Mouse (Mus musculus) neutrophil, adult 83 days (primary cell): ENCODE results near the gene Tmem182. TPM values are rescaled to one million over a fixed set of nuclear protein-coding genes. Genes with fewer than 3 reads are reported as not detected.

Experiments
- total RNA-seq, 2 experiments: library from RNA; stranded (reverse); gene quantifications; one replicate each; pipeline ENCODE4 v1.2.4; 2023

Gene Tmem182
- total RNA-seq: not detected

DNA sequence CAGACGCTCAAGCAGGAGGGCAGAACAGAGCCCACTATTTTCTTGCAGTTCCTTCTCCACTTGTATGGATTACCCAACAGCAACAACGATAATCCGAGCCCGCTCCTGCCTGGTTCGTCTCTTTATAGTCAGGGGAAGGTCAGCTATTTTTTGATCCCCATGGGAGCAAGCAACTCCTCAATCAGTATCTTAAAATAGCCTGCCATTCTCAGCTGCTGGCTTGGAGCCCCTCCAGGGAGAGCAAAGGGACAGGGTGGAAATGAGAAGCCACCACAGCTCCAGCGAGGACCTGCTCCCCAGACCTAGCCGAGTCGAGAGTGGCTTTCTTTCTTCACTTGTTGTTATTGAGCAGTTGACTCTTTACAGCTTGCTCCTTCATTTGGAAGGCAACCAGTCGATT is at the start of gene Tmem182:
Gene Tmem182 (plus strand): TSS at position 251 of the 400 bp plus-strand sequence.

DNA sequence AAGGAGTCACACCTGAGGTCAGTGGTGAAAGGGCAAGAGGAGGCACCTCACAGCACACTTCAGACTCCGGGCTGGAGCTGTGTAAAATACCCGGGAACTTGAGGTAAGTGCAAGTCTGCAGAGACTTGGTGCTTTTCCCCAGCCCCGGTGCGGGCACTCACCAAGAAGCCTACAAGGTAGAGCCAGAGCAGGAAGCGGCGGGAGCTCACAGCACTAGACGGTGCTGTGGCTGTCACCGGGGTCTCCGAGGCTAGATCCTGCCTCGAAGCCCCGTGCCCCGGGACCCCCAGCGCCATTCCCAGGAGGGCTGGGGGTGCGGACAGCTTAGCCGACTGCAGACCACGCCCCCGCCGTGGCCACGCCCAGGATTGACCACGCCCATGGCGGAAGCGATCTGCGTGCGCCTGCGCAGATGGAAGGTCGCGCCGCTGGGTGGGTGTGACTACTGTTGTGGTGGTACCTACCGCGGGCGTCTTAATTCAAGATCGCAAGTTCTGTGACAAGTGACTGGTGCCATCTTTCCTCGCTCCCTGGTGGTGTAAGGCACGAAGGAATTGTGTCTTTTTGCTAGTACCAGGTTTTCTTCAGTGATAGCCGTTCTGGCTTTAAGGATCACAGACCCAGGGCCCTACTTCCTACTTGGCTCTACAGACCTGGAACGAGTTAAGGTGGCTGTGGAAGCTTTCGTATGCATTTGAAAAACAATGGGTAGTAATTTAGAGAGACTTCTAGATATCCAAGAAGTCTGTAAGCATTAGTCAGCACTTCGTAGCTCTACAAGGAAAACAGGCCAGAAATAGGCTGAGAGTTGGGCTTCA is 14.9 kb upstream of the Tmem182 start, which contains the start of gene Mfsd9:
Gene Mfsd9 (minus strand): TSS at position 364 of the 818 bp plus-strand sequence.

Other genes with a start within 250 kb of the Tmem182 start
- not detected for gene Slc9a4, start 225.5 kb upstream of the Tmem182 start, total RNA-seq
- gene Slc9a2, start 125.0 kb upstream of the Tmem182 start, total RNA-seq: under 1 TPM; 0.20 to 0.28 TPM
- 1 to 10 TPM; 3.4 to 3.7 TPM for gene Mfsd9, start 14.9 kb upstream of the Tmem182 start, total RNA-seq